Mouse (Mus musculus) T-helper 1 cell (primary cell): ENCODE measurements around the gene 1110059E24Rik.
"Not testable (repeated sequence)": the region's sequence is repeated elsewhere in the genome, so short reads cannot be mapped to it uniquely, and the experiment has no call there.

ENCODE experiments used
- in situ Hi-C: fragments of 300-600 bp; cut with MboI, MseI; formaldehyde crosslinking; loops from one replicate; pipeline ENCODE4 v1.15.1; 2025; ENCODE audit warnings: high pct_unique_total_duplicates

The 1110059E24Rik gene

DNA sequence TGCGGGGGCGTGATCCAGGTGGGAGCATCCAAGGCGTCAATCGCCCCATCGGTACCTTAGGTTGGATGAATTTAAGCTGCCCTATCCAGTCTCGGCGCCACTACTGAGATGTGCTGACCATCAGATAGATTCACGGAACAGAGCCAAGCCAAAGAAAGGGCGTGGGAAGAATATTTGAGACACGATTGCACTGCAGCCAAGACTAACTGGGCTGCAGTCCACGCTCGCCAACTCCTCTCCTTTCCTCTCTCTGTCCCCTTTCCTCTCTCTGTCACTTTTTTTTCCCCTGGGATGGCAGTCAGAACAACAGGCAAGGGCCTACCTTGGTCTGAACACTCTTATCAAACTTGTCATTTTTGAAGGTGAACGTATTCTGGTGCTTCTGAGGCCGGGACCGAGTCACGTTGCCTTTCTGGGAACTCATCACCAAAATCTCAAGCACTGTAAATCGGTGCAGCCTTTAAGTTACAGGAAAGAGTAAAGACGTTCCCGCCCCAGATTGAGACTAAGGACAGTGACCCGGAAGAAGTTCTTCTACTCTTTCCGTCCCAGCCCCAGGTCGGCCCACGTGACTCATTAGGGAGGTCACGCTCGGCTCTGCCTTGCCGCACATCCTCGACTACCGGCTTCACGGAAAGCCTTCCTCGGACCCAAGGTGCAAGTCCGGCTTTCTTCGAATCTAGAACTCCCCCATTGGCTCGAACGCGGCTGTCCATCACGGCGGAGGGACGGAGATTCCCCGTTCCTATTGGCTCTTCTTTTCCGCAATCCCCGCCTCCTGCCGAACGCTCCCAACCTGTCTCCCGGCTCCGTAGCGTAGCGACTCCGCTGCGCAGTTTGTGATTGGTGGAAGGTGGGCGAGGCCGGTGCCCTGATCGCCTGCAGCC, at the start of gene 1110059E24Rik:
TSS of gene 1110059E24Rik (minus strand) at position 692 of the 887 bp plus-strand sequence.
- in situ Hi-C loops = no loop called here

DNA sequence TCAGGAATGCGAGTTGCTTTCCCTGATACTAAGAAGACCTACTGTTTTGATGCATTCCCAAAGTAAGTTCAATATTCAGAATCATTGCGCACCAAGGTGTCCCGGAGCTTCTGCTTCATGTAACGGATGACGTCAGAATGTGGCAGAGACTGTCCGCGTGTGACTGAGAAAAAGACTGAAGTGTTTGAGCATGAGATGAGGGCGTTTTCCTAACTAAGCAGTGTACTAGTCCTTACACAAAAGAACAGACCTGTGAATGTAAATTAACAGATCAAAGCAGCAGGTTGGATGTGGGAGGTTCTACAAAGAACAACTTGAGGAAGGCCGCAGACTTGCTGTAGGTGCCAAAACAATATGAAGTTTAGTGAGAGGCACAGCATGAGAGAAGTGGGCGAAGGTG, 28.2 kb upstream of the 1110059E24Rik start:
- in situ Hi-C loops = no loop called here

DNA sequence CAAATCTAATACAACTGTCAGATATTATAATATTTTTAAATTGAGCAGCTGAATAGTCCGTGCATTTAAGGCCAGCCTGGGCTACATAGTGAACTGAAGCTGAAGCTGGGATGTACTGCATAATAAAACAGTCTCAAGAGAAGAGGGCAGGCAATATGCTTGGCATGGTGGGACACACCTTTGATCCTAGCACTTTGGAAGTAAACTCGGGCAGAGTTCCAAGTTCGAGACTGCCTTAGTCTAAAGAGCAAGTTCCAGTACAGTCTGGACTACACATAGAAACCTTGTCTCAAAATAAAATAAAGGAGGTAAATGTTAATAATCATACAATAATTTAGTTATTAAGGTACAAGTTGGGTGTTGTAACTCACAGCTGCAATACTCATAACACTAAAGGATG, 27.3 kb upstream of the 1110059E24Rik start:
- in situ Hi-C loops = no loop called here

DNA sequence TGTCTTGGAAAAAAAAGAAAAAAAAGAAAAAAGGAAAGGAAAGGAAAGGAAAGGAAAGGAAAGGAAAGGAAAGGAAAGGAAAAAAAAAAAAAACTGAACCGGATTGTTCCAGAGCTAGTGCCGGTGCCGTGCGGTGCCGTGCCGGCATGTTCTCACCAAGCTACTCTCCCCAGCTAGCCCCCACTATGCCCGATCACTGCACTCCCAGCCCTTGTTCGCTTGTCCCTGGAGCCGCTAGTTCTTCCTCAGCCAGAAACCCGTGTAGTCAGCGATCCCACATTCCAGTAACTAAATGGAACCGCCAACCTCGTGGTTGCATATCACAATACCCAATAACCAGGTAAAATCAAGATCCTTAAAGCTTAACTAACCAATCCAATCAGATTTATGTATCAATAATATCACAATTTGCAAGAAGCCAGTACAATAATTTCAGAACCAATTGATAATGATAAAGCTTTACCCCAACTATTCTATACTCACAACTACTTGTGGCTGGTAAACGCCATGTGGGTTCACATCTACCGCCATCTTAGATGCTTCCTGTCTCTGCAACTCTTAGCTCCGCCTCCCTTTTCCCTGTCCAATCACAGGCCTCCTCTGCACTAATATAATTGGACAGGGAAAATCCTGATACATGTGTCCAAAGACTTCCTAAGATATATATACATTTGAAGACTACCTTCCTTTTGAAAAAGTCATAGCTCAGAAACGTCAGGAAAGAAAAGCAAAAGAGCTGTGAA, 21.7 kb upstream of the 1110059E24Rik start:
- in situ Hi-C loops = no loop called here

DNA sequence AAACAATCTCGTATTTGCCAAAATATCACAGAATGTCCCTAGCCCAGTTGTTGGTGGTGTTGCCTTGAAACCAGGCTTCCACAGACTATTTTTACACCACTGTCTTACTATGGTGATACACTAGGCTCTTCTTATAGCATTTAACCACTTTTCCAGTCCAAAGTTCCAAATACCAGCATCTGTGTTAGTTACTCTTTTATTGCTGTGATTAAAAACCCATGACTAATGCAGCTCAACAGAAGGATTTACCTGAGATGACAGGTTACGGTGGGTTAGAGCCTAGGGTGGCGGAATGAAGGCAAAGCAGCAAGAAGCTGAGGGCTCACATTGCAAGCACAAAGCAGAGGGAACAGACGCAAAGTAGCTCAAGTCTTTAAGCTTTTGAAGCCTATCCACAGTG, 16.9 kb upstream of the 1110059E24Rik start:
- in situ Hi-C loops = no loop called here

DNA sequence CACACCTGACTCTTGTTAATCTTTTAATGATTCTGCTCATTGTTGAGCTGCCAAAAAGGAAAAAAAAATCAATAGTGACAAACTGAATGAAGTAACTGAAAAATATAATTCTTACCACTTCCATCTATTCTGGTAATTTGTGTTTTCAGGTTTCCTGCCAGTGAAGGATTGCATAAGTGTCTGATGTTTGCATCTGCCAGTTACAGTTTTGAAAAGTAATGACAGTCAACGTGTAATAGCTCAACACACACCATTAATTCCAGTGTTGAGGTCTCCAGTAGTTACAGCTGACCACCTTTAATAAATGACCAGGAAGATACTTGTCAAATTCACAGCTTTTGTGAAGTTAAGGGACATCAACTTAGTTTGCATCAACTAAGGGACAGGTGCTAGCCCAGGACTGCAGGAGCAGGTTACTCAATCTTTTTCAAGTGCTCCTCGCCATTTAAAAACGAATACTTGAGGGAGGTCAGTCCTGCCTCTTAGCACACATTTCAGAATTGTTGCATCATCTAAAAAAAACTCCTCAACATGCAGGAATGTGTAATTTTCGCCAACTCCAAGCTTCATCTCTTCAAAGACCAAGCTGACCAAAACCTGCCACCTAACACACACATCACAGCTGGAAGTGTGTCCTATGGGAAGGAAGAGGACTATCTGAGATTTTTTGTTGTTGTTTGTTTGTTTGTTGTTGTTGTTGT, 11.1 kb upstream of the 1110059E24Rik start:
- in situ Hi-C loops = no loop called here

DNA sequence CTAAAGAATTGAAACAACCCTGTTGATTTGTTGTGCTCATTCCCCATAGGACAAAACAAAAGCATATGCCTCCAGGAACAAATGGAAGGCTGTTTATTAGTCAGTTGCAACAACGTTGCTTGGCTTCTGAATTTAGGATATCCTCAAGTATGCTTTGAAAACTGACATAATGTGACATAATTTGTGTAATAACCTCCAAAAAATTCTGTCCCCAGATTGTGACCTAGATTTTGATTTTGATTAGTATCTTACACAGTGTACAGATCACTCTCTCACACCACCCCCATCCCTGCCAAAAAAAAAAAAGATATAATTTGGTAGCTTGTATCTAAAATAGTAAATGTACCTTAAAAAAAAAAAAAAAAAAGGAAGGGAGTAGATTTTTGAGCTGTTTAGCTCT, 8.0 kb upstream of the 1110059E24Rik start:
- in situ Hi-C loops = no loop called here

DNA sequence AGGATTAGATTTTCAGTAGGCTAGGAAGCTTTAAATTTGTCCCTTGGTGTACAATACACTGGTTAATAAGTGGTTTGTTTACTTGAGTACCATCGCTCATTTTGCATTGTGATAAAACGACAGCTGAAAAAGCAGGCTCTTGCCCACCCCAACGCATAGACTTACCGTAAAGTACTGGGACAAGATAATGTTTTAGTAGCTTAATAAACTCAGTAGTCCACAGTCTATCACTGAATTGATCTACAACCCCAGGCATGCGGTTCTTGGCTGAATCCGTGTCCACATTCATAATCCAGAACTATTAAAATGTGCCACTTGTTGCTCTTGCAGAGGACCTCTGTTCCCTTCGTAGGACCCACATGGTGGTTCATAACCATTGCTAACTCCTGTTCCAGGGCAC, 2.0 kb upstream of the 1110059E24Rik start:
- in situ Hi-C loops = no loop called here

DNA sequence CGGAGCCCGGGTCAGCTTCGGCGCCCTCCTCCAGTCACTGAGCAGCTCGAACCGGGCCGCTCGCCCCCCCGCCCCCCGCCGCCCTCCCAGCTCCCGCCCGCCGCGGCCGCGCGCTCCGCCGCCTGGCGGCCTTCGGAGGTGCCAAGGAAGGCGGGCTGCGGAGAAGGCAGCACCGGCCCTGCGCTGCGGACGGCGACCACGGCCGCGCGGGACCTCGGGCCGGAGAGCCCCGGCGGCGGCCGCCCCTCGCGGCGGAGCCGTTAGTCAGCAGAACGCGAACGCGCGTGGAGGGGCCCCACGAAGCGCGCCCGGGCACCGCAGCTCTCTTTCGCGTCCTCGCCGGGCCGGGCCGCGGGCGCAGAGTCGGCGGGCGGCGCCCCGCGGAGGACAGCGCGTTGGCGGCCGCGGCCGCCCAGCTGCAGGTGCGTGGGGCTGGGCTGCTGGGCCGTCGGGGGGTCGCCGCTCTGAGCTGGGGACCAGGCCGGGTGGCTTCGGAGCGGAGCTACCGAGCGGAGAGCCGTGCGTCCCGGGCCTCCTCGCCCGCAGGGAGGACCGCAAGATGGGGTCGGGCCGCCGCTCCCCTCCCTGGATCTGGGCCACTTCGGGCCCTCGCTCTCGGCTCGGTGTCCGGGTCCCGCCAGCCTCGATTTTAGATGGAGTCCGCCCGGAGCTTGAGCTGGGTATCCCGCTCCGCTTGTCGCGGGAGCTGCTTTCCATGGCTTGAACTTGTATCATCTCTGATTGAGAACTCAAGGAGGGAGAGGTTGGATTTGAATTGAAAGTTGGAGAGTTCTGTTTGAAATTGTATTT, 601 bp upstream of the 1110059E24Rik start, which contains the start of gene Abhd17b:
TSS of gene Abhd17b (plus strand) at position 14 of the 810 bp plus-strand sequence.
- in situ Hi-C loops = no loop called here

DNA sequence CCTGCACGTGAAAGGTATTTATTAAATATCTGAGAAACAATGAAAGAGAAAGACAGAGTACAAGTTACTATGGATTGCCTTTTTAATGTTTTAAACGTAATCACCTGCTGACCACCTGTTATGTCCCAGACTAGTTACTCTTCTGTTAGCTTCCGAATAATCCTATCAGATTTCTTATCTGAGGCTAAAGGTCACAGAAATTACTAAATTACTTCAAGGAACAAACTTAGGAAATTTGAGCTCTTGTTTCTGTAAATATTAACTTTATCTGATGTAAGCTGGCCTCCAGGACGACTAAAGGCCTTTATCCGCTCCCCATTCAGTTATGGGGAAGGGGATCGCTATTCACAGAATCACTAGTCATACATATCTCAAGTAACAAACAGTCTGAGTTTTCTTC, 1.1 kb downstream of the 1110059E24Rik start:
- in situ Hi-C loops = no loop called here

DNA sequence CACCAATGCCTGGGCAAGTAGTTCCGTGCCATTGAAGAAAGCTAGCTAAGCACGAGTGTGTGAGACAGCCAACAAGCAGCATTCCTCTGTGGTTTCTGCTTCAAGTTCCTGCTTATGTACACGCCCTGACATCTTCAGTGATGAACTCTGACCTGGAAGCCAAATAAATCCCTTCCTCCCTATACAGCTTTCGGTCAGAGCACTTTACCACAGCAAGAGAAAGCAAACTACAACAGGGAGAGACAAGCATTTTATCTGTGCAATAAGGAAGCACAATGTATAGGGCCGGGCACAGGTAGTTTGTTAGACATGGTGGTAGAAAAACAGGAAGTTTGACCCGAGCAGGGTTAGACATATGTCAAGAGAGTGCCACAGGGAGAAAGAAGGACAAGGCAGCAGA, 6.6 kb downstream of the 1110059E24Rik start:
- in situ Hi-C loops = no loop called here

DNA sequence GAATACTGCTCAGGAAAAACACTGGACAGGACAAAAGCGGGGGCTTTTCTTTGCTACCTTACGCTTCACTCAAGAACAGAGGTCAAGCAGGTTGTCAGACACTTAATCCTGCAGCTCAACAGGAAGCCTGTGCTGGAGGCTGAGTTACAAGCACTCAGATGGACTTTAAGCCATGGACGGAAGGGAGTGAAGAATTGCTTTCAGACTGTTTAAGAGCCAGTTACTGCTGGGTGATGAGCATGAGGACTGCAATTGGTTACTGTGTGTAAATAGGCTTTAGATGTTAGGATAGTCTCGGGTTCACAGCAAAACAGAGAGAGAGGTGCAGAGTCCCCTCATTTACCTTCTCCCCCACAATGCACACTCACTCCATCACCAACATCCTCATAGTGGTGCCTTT, 7.5 kb downstream of the 1110059E24Rik start:
- in situ Hi-C loops = no loop called here

DNA sequence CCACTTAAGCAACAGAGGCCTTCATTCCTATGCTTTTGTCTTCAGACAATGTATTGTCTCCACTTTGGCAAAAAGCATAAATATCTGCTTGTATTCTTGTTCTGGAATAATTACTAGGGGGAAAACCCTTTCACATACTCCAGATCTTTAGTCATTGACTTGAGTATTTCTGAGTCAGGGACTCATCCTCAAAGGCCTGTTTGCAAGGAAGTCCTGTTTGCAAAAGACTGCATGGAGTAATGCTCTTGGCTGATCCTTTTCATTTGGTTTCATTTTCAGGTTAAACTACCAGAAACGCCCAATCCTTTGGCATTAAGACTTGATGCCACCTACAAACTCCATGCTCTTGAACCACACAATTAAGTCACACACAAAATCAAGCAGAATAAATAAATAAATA, 8.8 kb downstream of the 1110059E24Rik start:
- in situ Hi-C loops = no loop called here

DNA sequence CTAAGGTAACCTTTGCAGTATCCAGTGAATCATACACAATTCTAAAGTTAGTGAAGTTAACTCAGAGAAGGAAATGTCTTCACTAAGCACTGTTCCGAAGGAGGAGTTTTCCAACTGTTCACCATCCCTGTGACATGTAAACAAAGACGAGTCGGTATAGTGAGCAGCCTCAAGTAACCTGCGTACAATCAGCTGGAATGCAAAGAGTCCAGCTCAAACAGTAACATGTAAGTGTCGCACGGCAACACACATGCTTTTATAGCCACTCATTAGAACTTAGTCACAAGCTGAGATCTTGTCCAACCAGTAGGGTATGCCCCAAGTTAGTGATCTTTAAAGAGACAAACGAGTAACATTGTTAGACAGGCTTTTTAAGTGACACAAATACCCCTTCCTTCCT, 15.1 kb downstream of the 1110059E24Rik start:
- in situ Hi-C loops = no loop called here

DNA sequence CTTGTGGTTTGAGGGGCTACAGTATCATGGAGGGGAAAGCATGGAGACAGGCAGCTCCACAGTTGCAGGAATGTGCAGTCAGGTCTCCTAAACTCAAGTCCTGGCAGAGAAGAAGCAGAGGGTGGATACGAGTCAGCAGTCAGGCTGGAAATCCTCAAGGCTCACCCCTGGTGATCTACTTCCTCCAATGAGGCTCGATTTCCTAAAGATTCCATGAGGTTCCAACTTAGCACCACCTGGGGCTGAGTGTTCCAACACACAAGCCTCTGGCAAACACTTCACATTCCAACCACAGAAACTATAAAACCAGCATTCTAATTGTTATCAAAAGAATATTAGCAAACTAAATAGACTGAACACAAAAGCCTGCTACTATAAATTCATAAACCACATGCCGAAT, 15.9 kb downstream of the 1110059E24Rik start:
- in situ Hi-C loops = no loop called here

DNA sequence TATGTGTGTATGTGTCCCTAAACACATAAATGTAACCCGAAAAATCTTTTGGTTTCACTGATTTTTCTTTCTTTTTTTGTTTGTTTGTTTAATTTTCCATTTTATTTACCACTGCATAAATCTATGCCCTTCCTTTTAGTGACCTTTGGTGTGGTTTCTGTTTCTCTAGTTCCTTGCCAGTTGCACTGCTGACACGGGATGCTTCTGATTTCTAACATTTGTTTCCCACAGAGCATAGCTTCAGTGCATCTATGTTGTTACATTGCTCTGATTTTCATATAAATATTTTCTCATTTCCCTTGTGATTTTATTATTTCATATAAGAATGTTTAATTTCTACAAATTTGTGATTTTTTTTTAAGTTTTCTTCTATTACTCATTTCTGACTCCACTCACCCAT, 17.4 kb downstream of the 1110059E24Rik start:
- in situ Hi-C loops = no loop called here

DNA sequence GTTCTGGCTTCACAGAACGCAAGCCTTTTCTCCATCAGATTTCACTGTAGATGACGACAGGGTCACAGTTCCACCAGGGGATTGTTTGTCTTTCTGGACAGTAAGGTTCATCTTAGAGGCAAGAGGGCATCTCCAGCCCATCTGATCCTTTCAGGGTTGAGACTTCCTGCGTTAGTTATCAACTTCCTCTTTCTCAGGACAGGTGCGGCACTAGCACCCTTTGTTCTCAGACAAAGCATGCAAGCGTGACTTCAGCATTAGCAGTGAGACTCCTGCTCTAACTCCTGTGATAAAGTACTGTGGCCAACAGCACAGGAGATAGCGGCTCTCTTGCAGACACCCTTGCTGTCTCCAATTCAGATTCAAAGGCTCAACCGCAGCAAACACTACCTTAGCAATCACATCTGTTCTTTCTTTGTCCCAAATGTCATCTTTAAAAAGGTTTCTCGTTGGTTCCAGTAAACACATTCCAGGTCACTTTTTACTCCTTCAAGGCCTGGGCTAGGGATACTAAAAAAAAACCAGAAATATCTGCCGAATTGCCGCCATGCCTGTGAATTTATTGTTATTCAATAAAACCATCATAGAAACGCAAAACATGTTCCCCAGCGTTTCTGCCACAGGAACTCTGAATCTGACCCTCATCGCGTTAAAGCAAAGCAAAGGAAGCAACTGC, 22.0 kb downstream of the 1110059E24Rik start:
- in situ Hi-C loops = no loop called here

DNA sequence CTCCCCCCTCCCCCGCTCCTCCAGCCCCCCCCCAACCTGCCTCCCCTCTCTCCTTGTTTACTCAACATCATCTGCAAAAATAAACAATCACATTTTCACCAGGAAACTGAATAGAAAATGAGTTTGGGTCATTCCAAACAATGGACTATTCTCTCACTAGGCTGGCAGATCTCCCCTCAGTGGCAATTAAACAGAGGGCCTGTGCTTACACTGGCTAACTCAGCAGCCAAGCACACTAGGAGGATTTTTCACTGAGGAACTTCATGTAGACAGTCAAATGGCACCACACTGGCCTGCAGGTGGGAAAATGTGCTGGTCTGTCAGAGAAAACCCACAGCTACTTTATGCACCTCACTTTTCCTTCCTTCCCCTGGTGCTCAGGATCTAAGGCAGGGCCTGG, 23.3 kb downstream of the 1110059E24Rik start:
- in situ Hi-C loops = no loop called here

DNA sequence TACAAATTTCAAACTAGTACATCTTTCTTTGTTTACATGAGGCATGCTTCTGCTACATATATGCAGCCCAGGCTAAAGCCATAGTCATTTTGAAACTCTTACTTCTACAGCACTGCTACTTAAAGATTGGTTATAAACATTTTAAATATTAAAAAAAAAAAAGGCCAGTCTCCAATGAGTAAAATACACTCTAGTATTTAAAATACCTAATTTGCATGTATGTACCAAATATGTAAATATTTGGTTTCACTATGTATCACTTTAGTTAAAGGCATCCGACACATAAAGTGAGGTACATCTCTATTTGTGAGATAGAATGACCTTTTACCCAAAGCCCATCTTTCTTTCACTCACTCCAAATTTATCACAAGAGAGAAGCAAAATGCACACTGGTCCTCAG, 23.7 kb downstream of the 1110059E24Rik start:
- in situ Hi-C loops = no loop called here

DNA sequence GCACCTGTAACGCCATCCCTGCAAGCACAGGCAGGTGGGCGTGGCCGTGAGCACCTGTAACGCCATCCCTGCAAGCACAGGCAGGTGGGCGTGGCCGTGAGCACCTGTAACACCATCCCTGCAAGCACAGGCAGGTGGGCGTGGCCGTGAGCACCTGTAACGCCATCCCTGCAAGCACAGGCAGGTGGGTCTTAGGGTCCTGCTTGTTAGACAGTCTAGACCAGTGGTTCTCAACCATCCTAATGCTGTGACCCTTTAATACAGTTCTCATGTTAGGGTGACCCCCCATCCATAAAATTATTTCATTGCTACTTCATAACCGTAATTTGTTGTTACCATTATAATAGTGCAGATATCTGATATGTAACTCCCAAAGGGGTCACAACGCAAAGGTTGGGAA, 24.3 kb downstream of the 1110059E24Rik start:
- in situ Hi-C loops = not testable (repeated sequence)
